Mouse (Mus musculus) liver, embryonic 13.5 days (tissue): ENCODE measurements around the gene Alyref2. TPM values are rescaled to one million over a fixed set of nuclear protein-coding genes. Genes with fewer than 3 reads are reported as not detected.
"Not testable (repeated sequence)": the region's sequence is repeated elsewhere in the genome, so short reads cannot be mapped to it uniquely, and the experiment has no call there.

ENCODE experiments used
- ATAC-seq: fragments of 200-750 bp; cut with Nextera tagmentation; 2 replicates; pipeline ENCODE4 v1.8.0; 2017; ENCODE audit warnings: low read depth, mild to moderate bottlenecking, moderate number of reproducible peaks, moderate library complexity
- DNase-seq: peaks from one replicate; pipeline ENCODE4 v3.0.0; 2022
- H3K27ac ChIP-seq: fragments of 300-500 bp; sonication (generic); 2 replicates; pipeline ENCODE4 v1.5.1; 2015; ENCODE audit warnings: moderate library complexity, mild to moderate bottlenecking, inconsistent platforms
- H3K27me3 ChIP-seq: fragments of 300-500 bp; sonication (generic); 2 replicates; pipeline ENCODE4 v1.6.1; 2015; ENCODE audit warnings: mild to moderate bottlenecking, inconsistent platforms
- H3K36me3 ChIP-seq: fragments of 300-500 bp; sonication (generic); 2 replicates; pipeline ENCODE4 v1.6.1; 2015; ENCODE audit warnings: mild to moderate bottlenecking, inconsistent platforms
- H3K4me1 ChIP-seq: fragments of 300-500 bp; sonication (generic); replicated peaks from 2 replicates; pipeline ENCODE4 v1.6.1; 2015; ENCODE audit warnings: inconsistent platforms
- H3K4me2 ChIP-seq: fragments of 300-500 bp; sonication (generic); 2 replicates; pipeline ENCODE4 v1.6.1; 2015; ENCODE audit warnings: inconsistent platforms, mild to moderate bottlenecking, moderate library complexity
- H3K4me3 ChIP-seq: fragments of 300-500 bp; sonication (generic); replicated peaks from 2 replicates; pipeline ENCODE4 v1.5.1; 2015; ENCODE audit warnings: mild to moderate bottlenecking, inconsistent platforms
- H3K9ac ChIP-seq: fragments of 300-500 bp; sonication (generic); 2 replicates; pipeline ENCODE4 v1.6.1; 2015; ENCODE audit warnings: mild to moderate bottlenecking, inconsistent platforms
- H3K9me3 ChIP-seq: fragments of 300-500 bp; sonication (generic); replicated peaks from 2 replicates; pipeline ENCODE4 v1.6.1; 2016; ENCODE audit warnings: inconsistent platforms
- WGBS: fragments of 180-500 bp; shearing (Covaris S2); methylation state at CpG from one replicate; pipeline ENCODE4 v1.1.7; 2015; ENCODE audit not compliant: insufficient replicate concordance; 5-methylcytosine and 5-hydroxymethylcytosine counted together
- polyA plus RNA-seq: library from polyadenylated mRNA; unstranded; fragments of >200 nt; fragmentation: Nextera tagmentation; extraction: Ambion mirVana; gene quantifications from 2 replicates; pipeline ENCODE4 v1.2.1, GENCODE M21; 2015

Gene Alyref2
- polyA plus RNA-seq, 1 experiment from 2014 or later, result 3.5 TPM

DNA sequence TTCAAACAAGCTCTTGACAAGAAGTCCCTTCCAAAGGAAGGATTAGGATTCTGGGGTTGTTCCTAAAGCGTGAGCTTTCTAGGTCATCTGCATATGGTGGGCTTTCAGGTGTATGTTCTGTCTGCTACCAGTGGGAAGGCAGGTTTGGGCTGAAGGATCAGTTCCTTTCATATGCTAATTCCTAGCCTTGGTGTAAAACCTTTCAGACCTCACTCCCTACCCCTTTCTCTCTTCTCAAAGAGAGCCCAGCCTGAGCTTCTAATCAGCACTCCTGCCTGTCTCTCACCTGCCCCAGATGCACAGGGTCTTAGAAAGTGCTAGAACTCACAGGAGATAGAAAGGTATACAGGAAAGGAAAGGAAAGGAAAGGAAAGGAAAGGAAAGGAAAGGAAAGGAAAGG, 31.8 kb upstream of the Alyref2 start:
- no peak overlapping the region for H3K4me2 ChIP-seq
- H3K27me3 ChIP-seq, result no peaks in the 10 kb centered on the region
- DNase-seq (no peak), ATAC-seq (no peak)
- no peaks in the 10 kb centered on the region for H3K36me3 ChIP-seq
- H3K9ac ChIP-seq, result no peak overlapping the region
- H3K9me3 ChIP-seq, result no peaks in the 10 kb centered on the region
- no peaks in the 10 kb centered on the region for H3K4me1 ChIP-seq
- no peak overlapping the region for H3K4me3 ChIP-seq
- WGBS, result 45% methylated on average over 1 of the region's 1 CpGs
- no peak overlapping the region for H3K27ac ChIP-seq

GRCm38 (mm10) chr1:171471941-171472340, 31.3 kb upstream of the Alyref2 start:
- H3K9me3 ChIP-seq, DNase-seq, H3K4me3 ChIP-seq, H3K36me3 ChIP-seq, H3K27me3 ChIP-seq, H3K4me2 ChIP-seq, H3K27ac ChIP-seq, ATAC-seq, H3K4me1 ChIP-seq, H3K9ac ChIP-seq: not testable (repeated sequence)
- WGBS, result 81% methylated on average over 8 of the region's 8 CpGs

- H3K4me1 ChIP-seq, result peaks cover 10% of the 10 kb centered on the region
- H3K27me3 ChIP-seq, result no peaks in the 10 kb centered on the region
- no peaks in the 10 kb centered on the region for H3K9me3 ChIP-seq
- ATAC-seq (no peak), DNase-seq (no peak)
- no peaks in the 10 kb centered on the region for H3K36me3 ChIP-seq
- H3K4me3 ChIP-seq, result no peak overlapping the region
- H3K4me2 ChIP-seq, result no peak overlapping the region
- no peak overlapping the region for H3K27ac ChIP-seq
- 59% methylated on average over 4 of the region's 4 CpGs for WGBS
- H3K9ac ChIP-seq, result no peak overlapping the region
Observed at GRCm38 (mm10) chr1:171473506-171473905, 29.8 kb upstream of the Alyref2 start.

GRCm38 (mm10) chr1:171473920-171474640, 29.2 kb upstream of the Alyref2 start:
- H3K27me3 ChIP-seq, result no peaks in the 10 kb centered on the region
- H3K27ac ChIP-seq, result no peak overlapping the region
- no peak overlapping the region for H3K4me2 ChIP-seq
- no peak overlapping the region for H3K4me3 ChIP-seq
- H3K9me3 ChIP-seq, result no peaks in the 10 kb centered on the region
- no peaks in the 10 kb centered on the region for H3K36me3 ChIP-seq
- no peak overlapping the region for H3K9ac ChIP-seq
- 51% methylated on average over 9 of the region's 9 CpGs for WGBS
- H3K4me1 ChIP-seq, result peaks cover 11% of the 10 kb centered on the region
- DNase-seq (no peak), ATAC-seq (no peak)

DNA sequence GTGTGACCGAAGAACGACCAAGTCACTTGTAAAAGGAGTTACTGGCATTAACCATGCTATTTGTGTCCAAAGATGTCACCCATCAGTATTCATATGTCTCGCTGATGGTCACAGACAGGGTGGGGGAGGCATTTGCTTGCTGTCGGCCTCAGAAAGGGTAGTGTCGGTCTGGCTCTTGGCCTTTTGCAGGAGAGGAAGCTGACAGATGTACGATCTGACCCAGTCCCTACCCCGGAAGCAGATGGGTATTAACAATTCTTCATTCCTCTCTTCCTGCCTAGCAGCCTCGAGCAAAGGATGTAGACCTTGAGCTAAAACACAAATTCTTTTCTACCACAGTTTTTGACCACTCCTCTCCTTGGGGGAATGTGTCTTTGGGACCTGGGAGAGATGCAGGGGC, 26.2 kb upstream of the Alyref2 start:
- 57% methylated on average over 8 of the region's 8 CpGs for WGBS

DNA sequence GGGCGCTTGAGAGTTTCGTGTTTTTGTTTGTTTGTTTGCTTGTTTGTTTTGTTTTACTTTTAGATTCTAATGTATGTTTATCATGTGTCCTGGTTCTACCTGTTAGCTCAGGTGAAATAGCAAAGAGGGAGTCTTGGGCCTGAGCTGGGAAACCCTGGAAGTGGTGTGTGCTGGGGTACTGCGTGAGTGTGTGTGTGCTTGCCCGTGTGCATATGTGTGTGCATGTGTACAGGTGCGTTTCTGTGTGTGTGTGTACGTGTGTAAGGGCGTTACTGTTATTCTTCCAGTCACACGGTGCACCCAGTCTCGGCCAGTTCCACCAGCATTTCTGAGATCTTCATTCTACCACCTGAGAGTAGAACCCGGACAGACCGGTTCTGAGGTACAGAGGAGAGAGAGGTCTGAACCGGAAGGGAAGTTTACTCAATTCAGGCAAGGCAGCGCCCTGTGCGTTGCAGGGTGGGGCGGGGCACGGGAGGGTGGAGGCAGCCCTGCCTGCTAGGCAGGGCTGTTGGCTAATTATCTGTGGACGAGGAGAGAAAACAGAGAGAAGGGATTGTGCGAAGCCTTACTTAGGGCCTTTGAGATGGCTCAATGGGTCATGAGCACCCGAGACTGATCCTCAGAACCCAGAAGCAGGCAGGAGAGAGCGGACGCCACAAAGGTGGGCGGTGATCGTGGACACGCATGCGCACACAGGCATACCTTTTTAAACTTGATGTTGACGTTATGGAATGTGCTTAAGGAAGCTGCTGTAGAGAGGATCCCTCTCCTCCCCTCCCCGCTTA, 25.3 kb upstream of the Alyref2 start:
- DNase-seq (peak; percentile 39), ATAC-seq (peak; percentile 65)
- H3K36me3 ChIP-seq, result peaks cover 2% of the 10 kb centered on the region; the same call in 1 of the 2 replicates
- peaks cover 4% of the 10 kb centered on the region for H3K9me3 ChIP-seq
- peak overlapping the region; percentile 39 for H3K4me3 ChIP-seq
- peaks cover 11% of the 10 kb centered on the region for H3K4me1 ChIP-seq
- 53% methylated on average over 27 of the region's 27 CpGs for WGBS
- H3K4me2 ChIP-seq, result peak overlapping the region; percentile 48
- H3K27me3 ChIP-seq, result no peaks in the 10 kb centered on the region
- H3K27ac ChIP-seq, result no peak overlapping the region
- H3K9ac ChIP-seq, result peak overlapping the region; percentile 49

More for the DNA sequence above, 26.2 kb upstream of the Alyref2 start:
- no peak overlapping the region for H3K9ac ChIP-seq
- no peaks in the 10 kb centered on the region for H3K27me3 ChIP-seq
- no peak for ATAC-seq
- H3K27ac ChIP-seq, result no peak overlapping the region
- 0 out of 2 replicates have a peak, but pooled peaks cover under 1% of the 10 kb centered on the region for H3K9me3 ChIP-seq
- no peak overlapping the region for H3K4me3 ChIP-seq
- no peak for DNase-seq
- H3K4me1 ChIP-seq, result peaks cover 11% of the 10 kb centered on the region
- H3K36me3 ChIP-seq, result no peaks in the 10 kb centered on the region
- H3K4me2 ChIP-seq, result no peak overlapping the region

DNA sequence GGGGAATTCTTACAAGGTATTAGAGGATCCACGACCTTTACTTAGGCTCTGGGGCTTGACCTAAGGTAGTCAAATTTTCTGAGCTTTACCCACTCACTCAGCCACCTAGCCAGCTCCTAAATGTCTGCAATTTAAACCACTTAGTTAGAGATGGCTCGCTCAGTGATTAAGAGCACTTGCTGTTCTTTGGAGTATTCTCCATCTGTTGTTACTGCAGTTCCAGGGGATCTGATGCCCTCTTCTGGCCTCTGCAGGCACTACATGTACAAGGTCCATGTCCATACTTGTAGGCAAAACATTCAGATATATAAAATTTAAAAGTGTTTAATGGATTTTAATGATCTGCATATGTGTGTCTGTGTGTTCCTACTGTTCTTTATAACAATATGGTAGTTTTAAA, 24.3 kb upstream of the Alyref2 start:
- H3K27me3 ChIP-seq, result no peaks in the 10 kb centered on the region
- H3K27ac ChIP-seq, result no peak overlapping the region
- DNase-seq (no peak), ATAC-seq (no peak)
- 38% methylated on average over 2 of the region's 2 CpGs for WGBS
- H3K9me3 ChIP-seq, result peaks cover 10% of the 10 kb centered on the region
- H3K4me1 ChIP-seq, result peaks cover 11% of the 10 kb centered on the region
- H3K4me2 ChIP-seq, result no peak overlapping the region
- no peak overlapping the region for H3K9ac ChIP-seq
- H3K4me3 ChIP-seq, result no peak overlapping the region
- peaks cover 3% of the 10 kb centered on the region; the same call in 1 of the 2 replicates for H3K36me3 ChIP-seq

- peaks cover 11% of the 10 kb centered on the region for H3K9me3 ChIP-seq
- H3K4me1 ChIP-seq, result no peaks in the 10 kb centered on the region
- H3K36me3 ChIP-seq, result no peaks in the 10 kb centered on the region
- H3K4me2 ChIP-seq, result no peak overlapping the region
- H3K27me3 ChIP-seq, result no peaks in the 10 kb centered on the region
- H3K4me3 ChIP-seq, result no peak overlapping the region
- 85% methylated on average over 13 of the region's 13 CpGs for WGBS
- ATAC-seq (no peak), DNase-seq (no peak)
- H3K27ac ChIP-seq, result no peak overlapping the region
- no peak overlapping the region for H3K9ac ChIP-seq
Observed at GRCm38 (mm10) chr1:171494241-171494640, 9.0 kb upstream of the Alyref2 start.

- no peaks in the 10 kb centered on the region for H3K36me3 ChIP-seq
- ATAC-seq (no peak), DNase-seq (no peak)
- no peak overlapping the region for H3K27ac ChIP-seq
- H3K9ac ChIP-seq, result no peak overlapping the region
- H3K4me1 ChIP-seq, result no peaks in the 10 kb centered on the region
- no peak overlapping the region for H3K4me3 ChIP-seq
- H3K9me3 ChIP-seq, result peaks cover 6% of the 10 kb centered on the region; the same call in 1 of the 2 replicates
- no peak overlapping the region for H3K4me2 ChIP-seq
- no peaks in the 10 kb centered on the region for H3K27me3 ChIP-seq
- WGBS, result 71% methylated on average over 6 of the region's 6 CpGs
Observed at GRCm38 (mm10) chr1:171495371-171495770, 7.9 kb upstream of the Alyref2 start.

- no peak overlapping the region for H3K4me3 ChIP-seq
- H3K9ac ChIP-seq, result no peak overlapping the region
- H3K9me3 ChIP-seq, result no peaks in the 10 kb centered on the region
- no peak for ATAC-seq
- no peaks in the 10 kb centered on the region for H3K36me3 ChIP-seq
- no peak overlapping the region for H3K4me2 ChIP-seq
- 66% methylated on average over 5 of the region's 5 CpGs for WGBS
- no peak overlapping the region for H3K27ac ChIP-seq
- no peaks in the 10 kb centered on the region for H3K27me3 ChIP-seq
- DNase-seq, result no peak
- H3K4me1 ChIP-seq, result peaks cover 21% of the 10 kb centered on the region
Observed at GRCm38 (mm10) chr1:171499856-171500255, 3.4 kb upstream of the Alyref2 start.

- 53% methylated on average over 6 of the region's 6 CpGs for WGBS
- H3K27ac ChIP-seq, result peak overlapping the region; percentile 75; the same call in 1 of the 2 replicates
- H3K4me3 ChIP-seq, result no peak overlapping the region
- no peaks in the 10 kb centered on the region for H3K36me3 ChIP-seq
- ATAC-seq (no peak), DNase-seq (no peak)
- H3K9ac ChIP-seq, result no peak overlapping the region
- peaks cover 24% of the 10 kb centered on the region for H3K4me1 ChIP-seq
- no peaks in the 10 kb centered on the region for H3K27me3 ChIP-seq
- no peaks in the 10 kb centered on the region for H3K9me3 ChIP-seq
- no peak overlapping the region for H3K4me2 ChIP-seq
Observed at GRCm38 (mm10) chr1:171501016-171501610, 2.2 kb upstream of the Alyref2 start.
